Mouse (Mus musculus): ENCODE data around the gene Chn2. TPM values are rescaled to one million over a fixed set of nuclear protein-coding genes. Genes with fewer than 3 reads are reported as not detected.

The Chn2 gene
- total and polyA plus RNA-seq, 3 experiments, result not detected

DNA sequence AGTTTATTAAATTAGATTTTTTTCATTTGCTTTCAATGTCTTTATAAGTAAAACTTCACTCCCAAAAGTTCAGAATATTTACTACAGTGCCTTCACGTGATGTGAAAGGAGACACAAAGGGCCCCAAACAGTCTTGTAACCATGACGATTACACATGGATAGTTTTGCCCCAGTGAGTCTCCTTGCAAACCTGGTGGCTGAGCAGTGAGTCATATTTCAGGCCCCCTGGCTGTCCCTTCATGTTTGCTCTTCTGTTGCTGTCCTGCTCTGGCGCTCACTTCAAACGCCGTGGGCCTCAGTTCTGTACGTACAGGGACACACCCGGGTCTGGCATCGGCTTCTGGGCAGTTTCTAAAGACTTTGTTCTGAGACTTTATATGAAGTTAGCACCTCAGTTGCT lies 292.8 kb downstream of the Chn2 start:
- Histone ChIP-seq H3K9me3 (replicated peaks; ENCODE audit: insufficient read depth, low read length) (no peaks in the 10 kb centered on the region), H3K79me2 (ENCODE audit: control insufficient read depth, insufficient read depth, low read length, poor library complexity) (no peaks in the 10 kb centered on the region), H3K9ac (ENCODE audit: control insufficient read depth, low read depth, low read length, poor library complexity, severe bottlenecking) (no peak overlapping the region), H3K4me3 (ENCODE audit: control insufficient read depth in 1 of 2, insufficient read depth in 1 of 2, low read depth in 2 of 2, low read length in 2 of 2) (no peak overlapping the region), H3K4me1 (ENCODE audit: control insufficient read depth in 1 of 2, insufficient read depth in 2 of 2, low read length in 2 of 2) (no peaks in the 10 kb centered on the region), H3K36me3 (ENCODE audit: control insufficient read depth in 1 of 2, insufficient read depth in 2 of 2, low read length in 2 of 2) (no peaks in the 10 kb centered on the region), H3K27ac (ENCODE audit: control insufficient read depth, low read depth, low read length) (no peak overlapping the region), H3K27me3 (ENCODE audit: control insufficient read depth in 1 of 2, insufficient read depth in 2 of 2, low read length in 2 of 2) (no peaks in the 10 kb centered on the region)
- no peak for DNase-seq (ENCODE audit: low read depth, low spot score)
- TF ChIP-seq CHD2 (IDR thresholded peaks at IDR 0.05; ENCODE audit: low read length) (no peak), ZNF384 (IDR thresholded peaks at IDR 0.05; ENCODE audit: low read depth, low read length) (no peak), EP300 (IDR thresholded peaks at IDR 0.05; ENCODE audit: low read depth in 1 of 2, low read length in 2 of 2) (no peak), SMC3 (IDR thresholded peaks at IDR 0.05; ENCODE audit: low read depth, low read length) (no peak), CHD1 (IDR thresholded peaks at IDR 0.05; ENCODE audit: low read depth, low read length) (no peak), POLR2AphosphoS5 (IDR thresholded peaks at IDR 0.05; ENCODE audit: borderline replicate concordance, low read depth, low read length) (no peak), USF2 (IDR thresholded peaks at IDR 0.05; ENCODE audit: borderline replicate concordance in 1 of 2, insufficient read depth in 1 of 2, low read depth in 1 of 2, low read length in 2 of 2) (no peak), GATA1 (IDR thresholded peaks at IDR 0.05; ENCODE audit: low read depth, low read length) (no peak), RCOR1 (IDR thresholded peaks at IDR 0.05; ENCODE audit: low read depth, low read length) (no peak), E2F4 (IDR thresholded peaks at IDR 0.05; ENCODE audit: borderline replicate concordance, low read depth, low read length) (no peak), ZKSCAN1 (IDR thresholded peaks at IDR 0.05; ENCODE audit: low read depth, low read length) (no peak), BHLHE40 (IDR thresholded peaks at IDR 0.05; ENCODE audit: borderline replicate concordance, low read depth, low read length) (no peak), MEF2A (IDR thresholded peaks at IDR 0.05; ENCODE audit: extremely low read depth, insufficient replicate concordance, low read depth, low read length, poor library complexity, severe bottlenecking) (no peak), POLR2A (IDR thresholded peaks at IDR 0.05; ENCODE audit: control insufficient read depth in 1 of 2, insufficient read depth in 1 of 2, low read depth in 1 of 2, low read length in 2 of 2, poor library complexity in 1 of 2) (no peak), CTCF (IDR thresholded peaks at IDR 0.05 in 2 of 3, conservative IDR thresholded peaks at IDR 0.05 in 1 of 3; ENCODE audit: control insufficient read depth in 1 of 3, insufficient read depth in 1 of 3, low read depth in 2 of 3, low read length in 3 of 3, poor library complexity in 1 of 3, severe bottlenecking in 1 of 3) (no peak)

DNA sequence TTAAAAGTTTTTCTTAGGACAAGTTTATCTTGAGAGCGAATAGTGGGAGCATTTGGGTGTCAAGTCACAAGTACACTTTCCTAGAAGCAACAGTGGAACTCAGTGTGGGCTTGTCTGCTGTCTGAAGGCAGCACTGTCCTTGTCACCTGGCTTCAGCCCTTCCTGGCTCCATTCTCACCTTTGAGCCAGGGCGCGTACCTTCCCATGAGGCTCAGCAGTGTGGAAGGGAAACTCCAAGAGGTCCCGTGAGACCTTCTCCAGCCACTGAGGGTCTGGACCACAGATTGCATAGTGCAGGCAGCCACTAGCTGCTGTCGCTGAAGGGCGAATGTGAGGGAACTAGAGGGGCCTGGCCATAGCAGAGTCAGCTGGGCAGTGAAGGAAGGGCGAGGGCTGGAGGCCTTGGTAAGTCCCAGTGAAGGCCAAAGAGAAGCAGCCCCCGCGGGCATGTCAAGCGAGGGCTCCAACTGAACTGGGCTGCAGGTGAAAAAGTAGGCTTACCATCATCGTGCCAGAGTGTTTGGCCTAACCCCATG lies 293.8 kb downstream of the Chn2 start:
- no peaks in the 10 kb centered on the region for H3K9me3 ChIP-seq (replicated peaks; ENCODE audit: insufficient read depth, low read length)
- no peaks in the 10 kb centered on the region for H3K79me2 ChIP-seq (ENCODE audit: control insufficient read depth, insufficient read depth, low read length, poor library complexity)
- no peaks in the 10 kb centered on the region for H3K4me1 ChIP-seq (ENCODE audit: control insufficient read depth in 1 of 2, insufficient read depth in 2 of 2, low read length in 2 of 2)
- H3K4me3 ChIP-seq (ENCODE audit: control insufficient read depth in 1 of 2, insufficient read depth in 1 of 2, low read depth in 2 of 2, low read length in 2 of 2), result no peak overlapping the region
- H3K9ac ChIP-seq (ENCODE audit: control insufficient read depth, low read depth, low read length, poor library complexity, severe bottlenecking), result no peak overlapping the region
- H3K36me3 ChIP-seq (ENCODE audit: control insufficient read depth in 1 of 2, insufficient read depth in 2 of 2, low read length in 2 of 2), result no peaks in the 10 kb centered on the region
- no peak for DNase-seq (ENCODE audit: low read depth, low spot score)
- no peak for TF ChIP-seq MYB (IDR thresholded peaks at IDR 0.05; ENCODE audit: low read depth, low read length)
- no peak for TF ChIP-seq E2F4 (IDR thresholded peaks at IDR 0.05; ENCODE audit: borderline replicate concordance, low read depth, low read length)
- TF ChIP-seq MAFK (IDR thresholded peaks at IDR 0.05; ENCODE audit: borderline replicate concordance, low read depth, low read length), result no peak
- no peak for TF ChIP-seq SMC3 (IDR thresholded peaks at IDR 0.05; ENCODE audit: low read depth, low read length)
- TF ChIP-seq TAL1 (IDR thresholded peaks at IDR 0.05; ENCODE audit: low read length), result no peak
- TF ChIP-seq BHLHE40 (IDR thresholded peaks at IDR 0.05; ENCODE audit: borderline replicate concordance, low read depth, low read length), result no peak
- TF ChIP-seq MAX (IDR thresholded peaks at IDR 0.05; ENCODE audit: low read length), result no peak
- no peak for TF ChIP-seq MAZ (IDR thresholded peaks at IDR 0.05; ENCODE audit: low read depth, low read length)
- no peak for TF ChIP-seq USF2 (IDR thresholded peaks at IDR 0.05; ENCODE audit: borderline replicate concordance in 1 of 2, insufficient read depth in 1 of 2, low read depth in 1 of 2, low read length in 2 of 2)
- TF ChIP-seq KAT2A (conservative IDR thresholded peaks at IDR 0.05; ENCODE audit: low read depth, low read length), result no peak
- no peak for TF ChIP-seq EP300 (IDR thresholded peaks at IDR 0.05; ENCODE audit: low read depth in 1 of 2, low read length in 2 of 2)
- no peak for TF ChIP-seq JUND (IDR thresholded peaks at IDR 0.05; ENCODE audit: low read depth, low read length)
- no peak for TF ChIP-seq ZKSCAN1 (IDR thresholded peaks at IDR 0.05; ENCODE audit: low read depth, low read length)
- TF ChIP-seq ZC3H11A (IDR thresholded peaks at IDR 0.05; ENCODE audit: low read depth, low read length), result no peak
- no peak for TF ChIP-seq ZMIZ1 (IDR thresholded peaks at IDR 0.05; ENCODE audit: low read depth, low read length)
- TF ChIP-seq CHD1 (IDR thresholded peaks at IDR 0.05; ENCODE audit: low read depth, low read length), result no peak
- no peak for TF ChIP-seq NRF1 (IDR thresholded peaks at IDR 0.05; ENCODE audit: insufficient read depth, low read depth, low read length, poor library complexity, severe bottlenecking)
- TF ChIP-seq ZNF384 (IDR thresholded peaks at IDR 0.05; ENCODE audit: low read depth, low read length), result no peak
- no peak for TF ChIP-seq TCF12 (IDR thresholded peaks at IDR 0.05; ENCODE audit: low read depth, low read length)
- no peak overlapping the region for H3K27ac ChIP-seq (ENCODE audit: control insufficient read depth, low read depth, low read length)
- no peaks in the 10 kb centered on the region for H3K27me3 ChIP-seq (ENCODE audit: control insufficient read depth in 1 of 2, insufficient read depth in 2 of 2, low read length in 2 of 2)
